Mouse (Mus musculus) cortical plate, adult 2 months (tissue): ENCODE results near the gene Traf5.

ENCODE experiments used
- CTCF ChIP-seq: fragments of 200-500 bp; IDR thresholded peaks from 2 replicates; pipeline ENCODE4 v1.5.1; 2011; ENCODE audit warnings: mild to moderate bottlenecking, control low read depth, low read length; ENCODE audit not compliant: insufficient read depth; ENCODE audit errors: extremely low read depth
- POLR2A ChIP-seq: fragments of 200-500 bp; IDR thresholded peaks from 2 replicates; pipeline ENCODE4 v1.6.1; 2011; ENCODE audit warnings: mild to moderate bottlenecking, low read length, control low read depth; ENCODE audit not compliant: insufficient read depth; ENCODE audit errors: extremely low read depth

DNA sequence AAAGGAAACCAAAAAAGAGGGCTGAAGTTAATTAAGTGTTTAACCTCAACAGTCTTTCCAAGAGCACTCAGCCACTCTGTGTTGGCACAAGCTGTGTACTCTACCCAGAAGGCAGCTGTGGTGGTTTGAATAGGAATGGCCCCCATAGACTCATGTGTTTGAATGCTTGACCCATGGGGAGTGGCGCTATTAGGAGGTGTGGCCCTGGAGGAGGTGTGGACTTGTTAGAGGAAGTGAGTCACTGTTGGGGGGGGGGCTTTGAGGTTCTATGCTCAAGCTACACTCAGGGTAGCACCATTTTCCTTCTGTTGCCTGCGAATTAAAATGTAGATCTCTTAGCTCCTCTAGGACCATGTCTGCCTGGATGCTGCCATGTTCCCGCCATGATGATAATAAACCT lies 25.4 kb downstream of the Traf5 start:
- TF ChIP-seq CTCF (no peak), POLR2A (no peak)
